10 mouse cellular contexts compared by ENCODE assay signal in genomic region chr7:70735591-70735990, GRCm38 (mm10).
"Had no signal": no experiment of that assay in that cellular context is flagged by ENCODE, and none has a peak within 500 bp of the region (broad histone marks: within the 10 kb centered on the region; RNA-seq: fewer than 3 reads in every experiment).

No protein-coding gene starts in this region.

- H3K9ac ChIP-seq: limb, embryonic 13.5 days; liver, embryonic 12.5 days; lung, embryonic 14.5 days; midbrain, embryonic 13.5 days; stomach, embryonic 15.5 days had no signal

- H3K27ac ChIP-seq: limb, embryonic 13.5 days; liver, embryonic 12.5 days; midbrain, embryonic 13.5 days; stomach, embryonic 15.5 days had no signal

- ATAC-seq: liver, embryonic 12.5 days; midbrain, embryonic 13.5 days had no signal

- H3K27me3 ChIP-seq: limb, embryonic 13.5 days; liver, embryonic 12.5 days; midbrain, embryonic 13.5 days; stomach, embryonic 15.5 days had no signal

- H3K9me3 ChIP-seq: limb, embryonic 13.5 days; liver, embryonic 12.5 days; midbrain, embryonic 13.5 days; stomach, embryonic 15.5 days had no signal

- H3K4me3 ChIP-seq: limb, embryonic 13.5 days; liver, embryonic 12.5 days; midbrain, embryonic 13.5 days; stomach, embryonic 15.5 days had no signal

- H3K4me1 ChIP-seq: limb, embryonic 13.5 days; liver, embryonic 12.5 days; midbrain, embryonic 13.5 days; stomach, embryonic 15.5 days had no signal

- DNase-seq: kidney, adult 18-20 months; kidney, postnatal 10 days; left cerebral cortex, postnatal 4 days; lung, embryonic 14.5 days; right cerebral cortex, postnatal 14 days; thymus, postnatal 4 days had no signal

- H3K36me3 ChIP-seq: limb, embryonic 13.5 days; liver, embryonic 12.5 days; midbrain, embryonic 13.5 days; stomach, embryonic 15.5 days had no signal

- H3K4me2 ChIP-seq: limb, embryonic 13.5 days; liver, embryonic 12.5 days; lung, embryonic 14.5 days; midbrain, embryonic 13.5 days; stomach, embryonic 15.5 days had no signal
